Comparison of ENCODE assay signal across 17 mouse cellular contexts in the genomic region with DNA sequence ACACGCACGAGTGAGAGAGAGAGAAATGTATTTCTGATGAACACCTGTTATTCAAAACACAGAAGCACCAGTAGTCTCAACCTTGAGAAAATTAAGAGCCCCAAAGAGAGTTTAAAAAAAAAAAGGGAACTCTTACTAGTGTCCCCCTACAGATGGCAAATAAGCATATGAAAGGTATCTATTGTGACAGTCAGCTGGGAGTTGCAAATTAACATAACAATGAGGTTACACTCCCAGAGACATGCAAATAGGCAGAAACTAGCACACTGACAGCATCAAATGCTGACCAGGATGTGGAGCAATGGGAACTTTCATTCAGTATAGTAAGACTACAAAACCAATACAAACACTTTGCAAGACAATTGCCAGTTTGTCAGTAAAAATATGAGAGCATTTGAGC.
DNase-seq lines count a peak whose midpoint lies in the region; ATAC-seq and TF ChIP-seq lines count a peak whose summit lies in the region.
"Had no signal": no experiment of that assay in that cellular context is flagged by ENCODE, and none has a peak within 500 bp of the region (broad histone marks: within the 10 kb centered on the region; RNA-seq: fewer than 3 reads in every experiment).

No protein-coding gene starts in this region.

- no peaks in the 10 kb centered on the region for H3K27me3 ChIP-seq in forebrain, embryonic 11.5 days (ENCODE audit: control insufficient read depth, insufficient read depth, low read length)
- H3K27me3 ChIP-seq in forebrain, embryonic 10.5 days (ENCODE audit: poor library complexity, severe bottlenecking): no peaks in the 10 kb centered on the region
- H3K27me3 ChIP-seq in neural tube, embryonic 12.5 days (replicated peaks): no peaks in the 10 kb centered on the region
- no peaks in the 10 kb centered on the region for H3K27me3 ChIP-seq in forebrain, embryonic 14.5 days (replicated peaks; ENCODE audit: control insufficient read depth, insufficient read depth, low read length)
- H3K27me3 ChIP-seq in splenic B cell, adult 2 months (ENCODE audit: control insufficient read depth, insufficient read depth, low read length, poor library complexity, severe bottlenecking): no peaks in the 10 kb centered on the region
- H3K27me3 ChIP-seq: heart, embryonic 13.5 days; liver, embryonic 12.5 days had no signal

- H3K9me3 ChIP-seq in forebrain, embryonic 11.5 days (ENCODE audit: control insufficient read depth, low read length): no peaks in the 10 kb centered on the region
- no peaks in the 10 kb centered on the region for H3K9me3 ChIP-seq in forebrain, embryonic 10.5 days
- H3K9me3 ChIP-seq in neural tube, embryonic 12.5 days: no peaks in the 10 kb centered on the region
- H3K9me3 ChIP-seq in forebrain, embryonic 14.5 days (replicated peaks; ENCODE audit: control insufficient read depth, low read length): no peaks in the 10 kb centered on the region
- H3K9me3 ChIP-seq: embryonic facial prominence, embryonic 10.5 days; heart, embryonic 13.5 days; liver, embryonic 12.5 days had no signal

- peak; percentile 76 for ATAC-seq in forebrain, embryonic 11.5 days (replicated peaks; ENCODE audit: low FRiP score)
- 0 out of 2 replicates have a peak, but pooled peaks have one; percentile 29 for ATAC-seq in neural tube, embryonic 12.5 days (ENCODE audit: low FRiP score, low read depth)
- peak; percentile 71 for ATAC-seq in forebrain, embryonic 14.5 days
- ATAC-seq: liver, embryonic 12.5 days had no signal

- no peak overlapping the region for H3K9ac ChIP-seq in forebrain, embryonic 11.5 days (ENCODE audit: low read length)
- H3K9ac ChIP-seq in neural tube, embryonic 12.5 days: no peak overlapping the region
- H3K9ac ChIP-seq in forebrain, embryonic 14.5 days (ENCODE audit: low read length): no peak overlapping the region
- H3K9ac ChIP-seq: heart, embryonic 13.5 days; liver, embryonic 12.5 days had no signal

- H3K4me3 ChIP-seq in forebrain, embryonic 11.5 days (ENCODE audit: low read depth, low read length): no peak overlapping the region
- H3K4me3 ChIP-seq in forebrain, embryonic 10.5 days: no peak overlapping the region
- H3K4me3 ChIP-seq in neural tube, embryonic 12.5 days: no peak overlapping the region
- H3K4me3 ChIP-seq in forebrain, embryonic 14.5 days (ENCODE audit: low read depth, low read length): no peak overlapping the region
- no peak overlapping the region for H3K4me3 ChIP-seq in left cerebral cortex, adult 2 months
- H3K4me3 ChIP-seq: embryonic facial prominence, embryonic 10.5 days; heart, embryonic 13.5 days; liver, embryonic 12.5 days had no signal

- no peak for DNase-seq in forebrain, embryonic 11.5 days (ENCODE audit: low spot score)
- no peak for DNase-seq in forebrain, embryonic 10.5 days (ENCODE audit: extremely low spot score, low spot score)
- no peak for DNase-seq in neural tube, embryonic 10.5 days (ENCODE audit: extremely low spot score, low spot score)
- peak; percentile 49 for DNase-seq in forebrain, embryonic 14.5 days (ENCODE audit: low spot score)
- DNase-seq in splenic B cell, adult 2 months (ENCODE audit: low read depth, low spot score): peak; percentile 2
- DNase-seq in left cerebral cortex, adult 2 months (ENCODE audit: extremely low spot score in 1 of 2, low spot score in 2 of 2): no peak
- no peak for DNase-seq in layer of hippocampus, adult 11-12 months (ENCODE audit: low spot score)
- DNase-seq: cerebellum, postnatal 10 days; gastrocnemius, postnatal 36 days; heart, postnatal 4 days; kidney, adult 9 months; right cerebral cortex, postnatal 14 days had no signal

- H3K4me1 ChIP-seq in forebrain, embryonic 11.5 days (replicated peaks; ENCODE audit: control insufficient read depth, insufficient read depth, low read length): no peaks in the 10 kb centered on the region
- H3K4me1 ChIP-seq in forebrain, embryonic 10.5 days: no peaks in the 10 kb centered on the region
- no peaks in the 10 kb centered on the region for H3K4me1 ChIP-seq in neural tube, embryonic 12.5 days
- H3K4me1 ChIP-seq in forebrain, embryonic 14.5 days (ENCODE audit: control insufficient read depth, insufficient read depth, low read length): no peaks in the 10 kb centered on the region
- H3K4me1 ChIP-seq: embryonic facial prominence, embryonic 10.5 days; heart, embryonic 13.5 days; liver, embryonic 12.5 days had no signal

- H3K36me3 ChIP-seq in forebrain, embryonic 11.5 days (ENCODE audit: control insufficient read depth, insufficient read depth, low read length): no peaks in the 10 kb centered on the region
- no peaks in the 10 kb centered on the region for H3K36me3 ChIP-seq in forebrain, embryonic 10.5 days (replicated peaks)
- no peaks in the 10 kb centered on the region for H3K36me3 ChIP-seq in neural tube, embryonic 12.5 days
- no peaks in the 10 kb centered on the region for H3K36me3 ChIP-seq in forebrain, embryonic 14.5 days (ENCODE audit: control insufficient read depth, insufficient read depth, low read length)
- no peaks in the 10 kb centered on the region for H3K36me3 ChIP-seq in splenic B cell, adult 2 months (ENCODE audit: control insufficient read depth, insufficient read depth, low read length, poor library complexity, severe bottlenecking)
- H3K36me3 ChIP-seq: embryonic facial prominence, embryonic 10.5 days; heart, embryonic 13.5 days; liver, embryonic 12.5 days had no signal

- H3K27ac ChIP-seq in forebrain, embryonic 11.5 days (ENCODE audit: low read depth, low read length): no peak overlapping the region
- no peak overlapping the region for H3K27ac ChIP-seq in forebrain, embryonic 10.5 days
- no peak overlapping the region for H3K27ac ChIP-seq in neural tube, embryonic 12.5 days
- no peak overlapping the region for H3K27ac ChIP-seq in forebrain, embryonic 14.5 days (ENCODE audit: low read depth, low read length)
- H3K27ac ChIP-seq in left cerebral cortex, adult 2 months: no peak overlapping the region
- H3K27ac ChIP-seq: embryonic facial prominence, embryonic 10.5 days; heart, embryonic 13.5 days; liver, embryonic 12.5 days; stomach, postnatal 0 days had no signal

- H3K4me2 ChIP-seq in forebrain, embryonic 11.5 days (ENCODE audit: low read depth, low read length, severe bottlenecking): no peak overlapping the region
- no peak overlapping the region for H3K4me2 ChIP-seq in neural tube, embryonic 12.5 days (replicated peaks)
- no peak overlapping the region for H3K4me2 ChIP-seq in forebrain, embryonic 14.5 days (ENCODE audit: low read length)
- H3K4me2 ChIP-seq: heart, embryonic 13.5 days; liver, embryonic 12.5 days had no signal

- 45% methylated on average over 2 of the region's 2 CpGs for whole genome bisulfite sequencing in forebrain, embryonic 11.5 days
- WGBS in forebrain, embryonic 10.5 days: 48% methylated on average over 2 of the region's 2 CpGs
- 23% methylated on average over 2 of the region's 2 CpGs for WGBS in neural tube, embryonic 12.5 days
- 10% methylated on average over 2 of the region's 2 CpGs for WGBS in forebrain, embryonic 14.5 days

- no peak for TF ChIP-seq CTCF in left cerebral cortex, adult 2 months (IDR thresholded peaks at IDR 0.05)

- intact Hi-C loops in left cerebral cortex, adult 2 months (cut with DNase I): no loop called here

Comparison
In these comparisons a context has a peak if more than half of its experiments do, and no peak if none do; other contexts are left out.
1. DNase-seq: peak in forebrain, embryonic 14.5 days (single experiment) and splenic B cell, adult 2 months (single experiment); none in forebrain, embryonic 11.5 days (single experiment), forebrain, embryonic 10.5 days (single experiment), neural tube, embryonic 10.5 days (single experiment), left cerebral cortex, adult 2 months (0 of 2) and layer of hippocampus, adult 11-12 months (single experiment).
2. Peak in every context shown above with its lines, with median percentiles within 50 percentile points of each other: ATAC-seq.